Mouse (Mus musculus) megakaryocyte, embryonic 14.5 days (primary cell): ENCODE measurements at regions not wholly inside any gene's neighbourhood (a gene's known extent, or its start where the extent isn't known, plus 50 kb on each side); places are given as distances from the start of the nearest gene placed in this dataset.

Experiments
- FLI1 ChIP-seq: IDR thresholded peaks from 2 replicates; pipeline ENCODE4 v1.6.1; 2012; ENCODE audit warnings: low read length, inconsistent platforms, mixed read lengths
- GATA1 ChIP-seq: IDR thresholded peaks from 3 replicates; pipeline ENCODE4 v1.6.1; 2012; ENCODE audit warnings: mixed read lengths, low read length, inconsistent platforms, borderline replicate concordance

DNA sequence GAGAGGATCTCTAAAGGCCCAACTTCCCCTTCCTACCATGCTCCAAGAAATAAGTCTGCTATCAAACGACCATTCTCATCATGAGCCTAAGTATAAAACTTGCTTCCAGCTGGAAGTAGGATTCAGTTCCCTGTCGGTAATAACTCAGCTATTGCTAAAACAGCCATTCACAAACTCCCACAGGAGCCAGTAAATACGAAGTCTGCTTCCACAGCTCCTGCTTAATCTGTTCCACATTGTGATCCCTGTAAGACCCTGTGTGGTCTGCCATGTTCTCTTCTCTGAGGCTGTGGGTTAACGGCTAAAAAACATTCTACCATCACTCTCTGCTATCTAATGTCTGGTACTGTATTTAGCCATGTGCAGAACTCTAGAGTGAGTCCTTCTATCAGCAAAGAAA, 72.9 kb upstream of the Snx19 start:
- TF ChIP-seq FLI1, result no peak
- TF ChIP-seq GATA1, result no peak
